Mouse (Mus musculus): Measurements from ENCODE around the gene Top2a.
A peak's percentile ranks its signal among the peaks of the same experiment; 100 is the strongest.
"Not testable (repeated sequence)": the region's sequence is repeated elsewhere in the genome, so short reads cannot be mapped to it uniquely, and the experiment has no call there.

Gene Top2a

GRCm38 (mm10) chr11:99041051-99041729, 17.2 kb upstream of the Top2a start, which contains the start of gene Igfbp4:
Igfbp4 (plus strand) TSS chr11:99041244.
- DNase-seq (ENCODE audit: low read depth), result peak; percentile 52

GRCm38 (mm10) chr11:99040346-99040974, 16.5 kb upstream of the Top2a start:
- DNase-seq (ENCODE audit: low read depth), result peak; percentile 73

GRCm38 (mm10) chr11:99039782-99040181, 15.8 kb upstream of the Top2a start:
- DNase-seq (ENCODE audit: low read depth), result peak; percentile 89

- no peak for DNase-seq (ENCODE audit: low read depth)
Observed at GRCm38 (mm10) chr11:99036254-99036653, 12.3 kb upstream of the Top2a start.

GRCm38 (mm10) chr11:99035350-99035749, 11.4 kb upstream of the Top2a start:
- peak; percentile 48 for DNase-seq (ENCODE audit: low read depth)

GRCm38 (mm10) chr11:99026899-99027440, 3.0 kb upstream of the Top2a start:
- DNase-seq (ENCODE audit: low read depth), result peak; percentile 28

GRCm38 (mm10) chr11:99025878-99026277, 1.9 kb upstream of the Top2a start:
- no peak for DNase-seq (ENCODE audit: low read depth)

- DNase-seq (ENCODE audit: low read depth), result no peak
Observed at GRCm38 (mm10) chr11:99024468-99025134, 612 bp upstream of the Top2a start.

GRCm38 (mm10) chr11:99023094-99023493, 895 bp downstream of the Top2a start:
- no peak for DNase-seq (ENCODE audit: low read depth)

- DNase-seq (ENCODE audit: low read depth), result no peak
Observed at GRCm38 (mm10) chr11:99022384-99022933, 1.5 kb downstream of the Top2a start.

GRCm38 (mm10) chr11:99019844-99020243, 4.1 kb downstream of the Top2a start:
- DNase-seq (ENCODE audit: low read depth), result no peak

GRCm38 (mm10) chr11:99013856-99014255, 10.1 kb downstream of the Top2a start:
- no peak for DNase-seq (ENCODE audit: low read depth)

- no peak for DNase-seq (ENCODE audit: low read depth)
Observed at GRCm38 (mm10) chr11:99010706-99011105, 13.3 kb downstream of the Top2a start.

GRCm38 (mm10) chr11:99010124-99010523, 13.9 kb downstream of the Top2a start:
- DNase-seq (ENCODE audit: low read depth), result no peak

GRCm38 (mm10) chr11:99006788-99007187, 17.2 kb downstream of the Top2a start:
- DNase-seq (ENCODE audit: low read depth), result no peak

- no peak for DNase-seq (ENCODE audit: low read depth)
Observed at GRCm38 (mm10) chr11:98999243-98999642, 24.7 kb downstream of the Top2a start.

- DNase-seq (ENCODE audit: low read depth), result no peak
Observed at GRCm38 (mm10) chr11:98998776-98999175, 25.2 kb downstream of the Top2a start.

- no peak for DNase-seq (ENCODE audit: low read depth)
Observed at GRCm38 (mm10) chr11:98997659-98998058, 26.3 kb downstream of the Top2a start.

- no peak for DNase-seq (ENCODE audit: low read depth)
Observed at GRCm38 (mm10) chr11:98995987-98996386, 28.0 kb downstream of the Top2a start.

GRCm38 (mm10) chr11:98990866-98991265, 33.1 kb downstream of the Top2a start:
- no peak for DNase-seq (ENCODE audit: low read depth)

- not testable (repeated sequence) for DNase-seq (ENCODE audit: low read depth)
Observed at GRCm38 (mm10) chr11:98988260-98988659, 35.7 kb downstream of the Top2a start.

GRCm38 (mm10) chr11:98985542-98985941, 38.4 kb downstream of the Top2a start:
- no peak for DNase-seq (ENCODE audit: low read depth)
